Mouse (Mus musculus) kidney, postnatal 0 days (tissue): ENCODE measurements at regions not wholly inside any gene's neighbourhood (a gene's known extent, or its start where the extent isn't known, plus 50 kb on each side); places are given as distances from the start of the nearest gene placed in this dataset.
A peak's percentile ranks its signal among the peaks of the same experiment; 100 is the strongest.

Experiments used
- ATAC-seq: fragments of 200-750 bp; cut with Nextera tagmentation; replicated peaks from 2 replicates; pipeline ENCODE4 v1.8.0; 2017; ENCODE audit warnings: low read depth, moderate number of reproducible peaks, moderate TSS enrichment, moderate library complexity; ENCODE audit not compliant: low FRiP score
- DNase-seq: peaks from one replicate; pipeline ENCODE4 v3.0.0-alpha.2; 2016; ENCODE audit warnings: low spot score
- H3K27ac ChIP-seq: fragments of 300-500 bp; sonication (generic); 2 replicates; pipeline ENCODE4 v1.5.1; 2014; ENCODE audit warnings: mild to moderate bottlenecking
- H3K27me3 ChIP-seq: fragments of 300-500 bp; sonication (generic); 2 replicates; pipeline ENCODE4 v1.6.1; 2014; ENCODE audit warnings: low read length, mixed read lengths; ENCODE audit not compliant: insufficient read depth
- H3K36me3 ChIP-seq: fragments of 300-500 bp; sonication (generic); 2 replicates; pipeline ENCODE4 v1.6.1; 2014; ENCODE audit warnings: low read length, mixed read lengths; ENCODE audit not compliant: insufficient read depth
- H3K4me1 ChIP-seq: fragments of 300-500 bp; sonication (generic); replicated peaks from 2 replicates; pipeline ENCODE4 v1.6.1; 2014; ENCODE audit warnings: antibody characterized with exemption, low read length, mixed read lengths; ENCODE audit not compliant: insufficient read depth
- H3K4me2 ChIP-seq: fragments of 300-500 bp; sonication (generic); 2 replicates; pipeline ENCODE4 v1.6.1; 2014; ENCODE audit warnings: mild to moderate bottlenecking, low read length, moderate library complexity, mixed read lengths
- H3K4me3 ChIP-seq: fragments of 300-500 bp; sonication (generic); replicated peaks from 2 replicates; pipeline ENCODE4 v1.5.1; 2014; ENCODE audit warnings: low read depth, low read length
- H3K9ac ChIP-seq: fragments of 300-500 bp; sonication (generic); 2 replicates; pipeline ENCODE4 v1.6.1; 2014; ENCODE audit warnings: low read depth, low read length
- H3K9me3 ChIP-seq: fragments of 300-500 bp; sonication (generic); replicated peaks from 2 replicates; pipeline ENCODE4 v1.6.1; 2016; ENCODE audit warnings: low read length, inconsistent platforms, mixed read lengths
- CTCF ChIP-seq: IDR thresholded peaks from 2 replicates; pipeline ENCODE4 v1.5.1; 2016; ENCODE audit warnings: antibody characterized with exemption, low read depth, mild to moderate bottlenecking, moderate library complexity
- WGBS: fragments of 180-500 bp; shearing (Covaris S2); extraction: QIAGEN DNeasy Blood & Tissue Kit; methylation state at CpG from one replicate; pipeline ENCODE4 v1.1.7; 2014; 5-methylcytosine and 5-hydroxymethylcytosine counted together

- no peak for ATAC-seq
- WGBS: 85% methylated on average over 3 of the region's 3 CpGs
- H3K36me3 ChIP-seq: no peaks in the 10 kb centered on the region
- H3K9me3 ChIP-seq: no peaks in the 10 kb centered on the region
- H3K9ac ChIP-seq: no peak overlapping the region
- no peak overlapping the region for H3K4me3 ChIP-seq
- no peak for TF ChIP-seq CTCF
- H3K27ac ChIP-seq: no peak overlapping the region
- H3K4me2 ChIP-seq: no peak overlapping the region
- H3K27me3 ChIP-seq: no peaks in the 10 kb centered on the region
- no peaks in the 10 kb centered on the region for H3K4me1 ChIP-seq
- DNase-seq: no peak
Measured at GRCm38 (mm10) chr1:90668787-90669186, 66.0 kb downstream of the Cops8 start.

GRCm38 (mm10) chr1:90669237-90669636 is 66.5 kb downstream of the Cops8 start:
- H3K36me3 ChIP-seq: no peaks in the 10 kb centered on the region
- H3K27me3 ChIP-seq: no peaks in the 10 kb centered on the region
- DNase-seq (no peak), ATAC-seq (no peak)
- no peak for TF ChIP-seq CTCF
- no peak overlapping the region for H3K9ac ChIP-seq
- H3K27ac ChIP-seq: no peak overlapping the region
- no peaks in the 10 kb centered on the region for H3K9me3 ChIP-seq
- H3K4me2 ChIP-seq: no peak overlapping the region
- 89% methylated on average over 1 of the region's 1 CpGs for WGBS
- no peaks in the 10 kb centered on the region for H3K4me1 ChIP-seq
- no peak overlapping the region for H3K4me3 ChIP-seq

GRCm38 (mm10) chr1:90670346-90670745 is 67.6 kb downstream of the Cops8 start:
- H3K9ac ChIP-seq: no peak overlapping the region
- ATAC-seq (no peak), DNase-seq (no peak)
- no peak overlapping the region for H3K4me3 ChIP-seq
- 71% methylated on average over 3 of the region's 3 CpGs for WGBS
- no peak overlapping the region for H3K27ac ChIP-seq
- no peaks in the 10 kb centered on the region for H3K4me1 ChIP-seq
- no peak for TF ChIP-seq CTCF
- no peaks in the 10 kb centered on the region for H3K36me3 ChIP-seq
- no peak overlapping the region for H3K4me2 ChIP-seq
- no peaks in the 10 kb centered on the region for H3K27me3 ChIP-seq
- no peaks in the 10 kb centered on the region for H3K9me3 ChIP-seq

- no peaks in the 10 kb centered on the region for H3K36me3 ChIP-seq
- H3K4me2 ChIP-seq: no peak overlapping the region
- no peak overlapping the region for H3K4me3 ChIP-seq
- ATAC-seq (no peak), DNase-seq (no peak)
- no peak overlapping the region for H3K9ac ChIP-seq
- WGBS: 72% methylated on average over 2 of the region's 2 CpGs
- H3K27ac ChIP-seq: no peak overlapping the region
- H3K27me3 ChIP-seq: no peaks in the 10 kb centered on the region
- 0 out of 2 replicates have a peak, but pooled peaks cover 5% of the 10 kb centered on the region for H3K4me1 ChIP-seq
- no peaks in the 10 kb centered on the region for H3K9me3 ChIP-seq
- no peak for TF ChIP-seq CTCF
Measured at GRCm38 (mm10) chr1:90673751-90674150, 71.0 kb downstream of the Cops8 start.

GRCm38 (mm10) chr1:90676192-90677006 is 73.6 kb downstream of the Cops8 start:
- H3K9me3 ChIP-seq: no peaks in the 10 kb centered on the region
- WGBS: 23% methylated on average over 9 of the region's 9 CpGs
- no peak overlapping the region for H3K27ac ChIP-seq
- TF ChIP-seq CTCF: no peak
- no peak overlapping the region for H3K4me2 ChIP-seq
- DNase-seq (peak; percentile 55), ATAC-seq (no peak)
- no peak overlapping the region for H3K4me3 ChIP-seq
- no peak overlapping the region for H3K9ac ChIP-seq
- H3K4me1 ChIP-seq: 0 out of 2 replicates have a peak, but pooled peaks cover 5% of the 10 kb centered on the region
- no peaks in the 10 kb centered on the region for H3K27me3 ChIP-seq
- H3K36me3 ChIP-seq: no peaks in the 10 kb centered on the region

GRCm38 (mm10) chr1:90677188-90677587 is 74.4 kb downstream of the Cops8 start:
- Histone ChIP-seq H3K4me2 (no peak overlapping the region), H3K27me3 (no peaks in the 10 kb centered on the region), H3K9me3 (no peaks in the 10 kb centered on the region), H3K4me1 (0 out of 2 replicates have a peak, but pooled peaks cover 5% of the 10 kb centered on the region), H3K4me3 (no peak overlapping the region), H3K27ac (no peak overlapping the region), H3K9ac (no peak overlapping the region), H3K36me3 (no peaks in the 10 kb centered on the region)
- DNase-seq (no peak), ATAC-seq (no peak)
- TF ChIP-seq CTCF: no peak
